Mouse (Mus musculus): ENCODE results near the gene Fzd2. TPM values are rescaled to one million over a fixed set of nuclear protein-coding genes. Genes with fewer than 3 reads are reported as not detected.

The Fzd2 gene
- polyA plus RNA-seq, 2 experiments, result 65.5 to 163 TPM

DNA sequence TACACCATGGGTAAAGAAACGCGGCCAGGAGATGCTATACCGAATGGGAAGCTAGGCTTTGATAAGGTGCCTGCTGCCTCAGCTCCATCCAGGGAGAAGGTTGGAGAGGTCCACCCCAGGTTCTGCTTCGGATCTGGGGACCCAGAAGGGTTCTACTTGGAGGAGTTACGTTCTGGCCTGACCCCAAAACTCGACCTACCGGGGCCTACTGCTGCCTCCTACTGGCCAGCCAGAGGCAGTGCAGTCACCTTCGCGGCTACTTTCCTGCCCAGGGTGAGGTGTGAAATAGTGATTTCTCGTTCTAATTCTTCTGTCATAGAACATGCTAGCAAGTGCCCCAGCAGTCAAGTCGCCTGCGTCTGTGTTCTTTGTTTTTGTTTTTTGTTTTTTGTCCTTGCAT is 36.0 kb upstream of the Fzd2 start:
- no peaks in the 10 kb centered on the region for H3K27me3 ChIP-seq (ENCODE audit: control insufficient read depth, insufficient read depth, low read length)
- H3K27ac ChIP-seq (replicated peaks; ENCODE audit: low read depth, low read length), result no peak overlapping the region
- no peak overlapping the region for H3K4me3 ChIP-seq (replicated peaks; ENCODE audit: low read length)
- H3K9me3 ChIP-seq (ENCODE audit: control insufficient read depth, low read length), result no peaks in the 10 kb centered on the region
- H3K9ac ChIP-seq (ENCODE audit: low read depth, low read length, severe bottlenecking), result no peak overlapping the region
- DNase-seq (ENCODE audit: low spot score) (no peak), ATAC-seq (ENCODE audit: low FRiP score, low read depth) (no peak)
- no peak for TF ChIP-seq POLR2A (IDR thresholded peaks at IDR 0.05; ENCODE audit: borderline replicate concordance, extremely low read depth, insufficient read depth, insufficient read length)
- WGBS, result 69% methylated on average over 12 of the region's 12 CpGs
- no peaks in the 10 kb centered on the region for H3K4me1 ChIP-seq (ENCODE audit: control insufficient read depth, insufficient read depth, low read length)
- no peaks in the 10 kb centered on the region for H3K36me3 ChIP-seq (ENCODE audit: control insufficient read depth, insufficient read depth, low read length)
- no peak overlapping the region for H3K4me2 ChIP-seq (replicated peaks; ENCODE audit: low read depth, low read length, severe bottlenecking)

DNA sequence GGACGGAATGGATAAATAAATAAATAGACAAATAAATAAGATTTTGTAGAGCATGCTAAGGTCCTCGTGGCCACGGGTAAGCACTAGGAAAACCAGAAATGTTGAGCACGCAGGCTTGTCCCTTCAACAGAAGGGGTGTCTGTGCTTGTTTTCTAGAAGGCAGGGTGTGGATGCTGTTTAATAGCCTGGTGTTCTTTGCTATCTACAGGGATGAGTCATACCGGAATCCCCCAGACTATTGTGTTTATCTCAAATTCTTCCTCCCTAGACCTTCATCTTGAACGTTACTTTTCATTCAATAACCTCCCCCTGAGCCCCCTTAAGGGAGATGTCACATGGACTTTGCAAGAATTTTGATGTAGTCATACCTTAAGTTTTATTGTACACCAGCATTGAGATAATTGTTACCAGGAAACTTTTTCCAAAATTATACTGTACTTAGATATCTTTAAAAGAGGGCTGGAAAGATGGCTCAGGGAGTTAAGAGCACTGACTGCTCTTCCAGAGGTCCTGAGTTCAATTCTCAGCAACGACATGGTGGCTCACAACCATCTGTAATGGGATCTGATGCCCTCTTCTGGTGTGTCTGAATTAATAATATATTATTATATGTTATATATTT is 35.3 kb upstream of the Fzd2 start:
- no peak overlapping the region for H3K4me3 ChIP-seq (replicated peaks; ENCODE audit: low read length)
- H3K36me3 ChIP-seq (ENCODE audit: control insufficient read depth, insufficient read depth, low read length), result no peaks in the 10 kb centered on the region
- H3K27me3 ChIP-seq (ENCODE audit: control insufficient read depth, insufficient read depth, low read length), result no peaks in the 10 kb centered on the region
- no peaks in the 10 kb centered on the region for H3K9me3 ChIP-seq (ENCODE audit: control insufficient read depth, low read length)
- TF ChIP-seq POLR2A (IDR thresholded peaks at IDR 0.05; ENCODE audit: borderline replicate concordance, extremely low read depth, insufficient read depth, insufficient read length), result no peak
- H3K9ac ChIP-seq (ENCODE audit: low read depth, low read length, severe bottlenecking), result no peak overlapping the region
- 74% methylated on average over 7 of the region's 7 CpGs for WGBS
- H3K4me1 ChIP-seq (ENCODE audit: control insufficient read depth, insufficient read depth, low read length), result no peaks in the 10 kb centered on the region
- DNase-seq (ENCODE audit: low spot score), result no peak
- no peak overlapping the region for H3K27ac ChIP-seq (replicated peaks; ENCODE audit: low read depth, low read length)
- ATAC-seq (ENCODE audit: low FRiP score, low read depth), result no peak
- H3K4me2 ChIP-seq (replicated peaks; ENCODE audit: low read depth, low read length, severe bottlenecking), result no peak overlapping the region

DNA sequence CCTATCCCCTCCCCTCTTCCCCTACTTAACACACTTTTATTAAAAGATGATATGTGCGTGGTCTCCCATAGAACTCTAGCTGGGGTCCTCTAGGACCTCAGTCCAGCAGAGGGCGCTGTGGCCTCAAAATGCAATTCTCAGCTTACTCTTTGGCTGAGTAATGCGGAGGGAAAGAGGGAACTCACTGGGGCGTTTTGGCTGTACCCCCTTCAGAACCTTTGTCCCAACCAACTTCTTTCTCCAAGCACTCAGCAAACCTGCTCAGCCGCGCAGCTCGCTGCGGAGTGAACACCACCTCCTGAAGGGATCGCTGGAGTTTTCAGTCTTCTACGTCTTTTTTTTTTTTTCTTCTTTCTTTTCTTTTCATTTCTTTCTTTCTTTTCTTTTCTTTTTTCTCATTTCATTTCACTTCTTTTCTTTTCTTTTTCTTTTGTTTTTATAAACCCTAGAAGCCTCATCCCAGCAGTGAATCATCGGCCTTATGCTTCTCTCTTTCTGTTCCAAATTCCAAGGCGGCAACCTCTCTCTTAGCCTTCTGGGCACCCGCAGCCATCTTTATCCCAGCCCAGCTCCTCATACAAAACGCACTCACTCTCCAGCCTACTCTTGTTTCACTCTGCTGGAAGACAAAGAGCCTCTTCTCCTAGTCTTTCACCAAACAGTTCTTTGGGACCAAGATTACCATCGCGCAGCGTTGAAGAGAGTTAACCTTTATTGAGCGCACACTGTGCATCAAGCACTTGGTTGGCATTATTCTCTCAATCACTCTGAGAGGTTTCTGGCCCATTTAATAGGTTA is 31.1 kb upstream of the Fzd2 start:
- TF ChIP-seq POLR2A (IDR thresholded peaks at IDR 0.05; ENCODE audit: borderline replicate concordance, extremely low read depth, insufficient read depth, insufficient read length), result peak; percentile 77; the same call in 1 of the 2 replicates
- no peaks in the 10 kb centered on the region for H3K9me3 ChIP-seq (ENCODE audit: control insufficient read depth, low read length)
- peaks cover 4% of the 10 kb centered on the region; the same call in 1 of the 2 replicates for H3K4me1 ChIP-seq (ENCODE audit: control insufficient read depth, insufficient read depth, low read length)
- peak overlapping the region; percentile 27 for H3K4me3 ChIP-seq (replicated peaks; ENCODE audit: low read length)
- peak overlapping the region; percentile 73 for H3K27ac ChIP-seq (replicated peaks; ENCODE audit: low read depth, low read length)
- peak overlapping the region; percentile 46 for H3K9ac ChIP-seq (ENCODE audit: low read depth, low read length, severe bottlenecking)
- H3K4me2 ChIP-seq (replicated peaks; ENCODE audit: low read depth, low read length, severe bottlenecking), result peak overlapping the region; percentile 47
- DNase-seq (ENCODE audit: low spot score) (peak; percentile 98), ATAC-seq (ENCODE audit: low FRiP score, low read depth) (peak; percentile 76)
- H3K36me3 ChIP-seq (ENCODE audit: control insufficient read depth, insufficient read depth, low read length), result no peaks in the 10 kb centered on the region
- WGBS, result 13% methylated on average over 18 of the region's 18 CpGs
- no peaks in the 10 kb centered on the region for H3K27me3 ChIP-seq (ENCODE audit: control insufficient read depth, insufficient read depth, low read length)

DNA sequence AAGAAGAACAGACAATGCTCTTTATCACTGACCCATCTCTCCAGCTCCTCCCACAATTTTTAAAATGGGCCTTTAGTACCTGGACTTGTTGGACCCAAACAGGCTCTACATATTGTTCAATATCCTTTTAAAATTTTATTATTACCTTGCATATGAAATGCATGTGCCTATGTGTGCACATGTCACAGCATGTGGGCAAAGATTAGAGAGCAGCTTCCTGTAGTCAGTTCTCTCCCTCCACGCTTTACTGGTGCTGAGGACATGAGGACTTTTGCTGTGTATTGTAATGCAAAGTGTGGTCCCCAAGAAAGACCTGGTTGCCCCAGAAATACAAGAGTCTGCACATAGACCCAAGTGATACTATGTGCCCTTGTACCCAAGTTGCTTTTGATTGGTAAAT is 29.2 kb upstream of the Fzd2 start:
- DNase-seq (ENCODE audit: low spot score) (no peak), ATAC-seq (ENCODE audit: low FRiP score, low read depth) (no peak)
- no peak for TF ChIP-seq POLR2A (IDR thresholded peaks at IDR 0.05; ENCODE audit: borderline replicate concordance, extremely low read depth, insufficient read depth, insufficient read length)
- WGBS, result 58% methylated on average over 1 of the region's 1 CpGs
- H3K27ac ChIP-seq (replicated peaks; ENCODE audit: low read depth, low read length), result no peak overlapping the region
- no peaks in the 10 kb centered on the region for H3K36me3 ChIP-seq (ENCODE audit: control insufficient read depth, insufficient read depth, low read length)
- H3K9me3 ChIP-seq (ENCODE audit: control insufficient read depth, low read length), result no peaks in the 10 kb centered on the region
- no peak overlapping the region for H3K9ac ChIP-seq (ENCODE audit: low read depth, low read length, severe bottlenecking)
- peaks cover 19% of the 10 kb centered on the region for H3K4me1 ChIP-seq (ENCODE audit: control insufficient read depth, insufficient read depth, low read length)
- no peaks in the 10 kb centered on the region for H3K27me3 ChIP-seq (ENCODE audit: control insufficient read depth, insufficient read depth, low read length)
- H3K4me2 ChIP-seq (replicated peaks; ENCODE audit: low read depth, low read length, severe bottlenecking), result no peak overlapping the region
- no peak overlapping the region for H3K4me3 ChIP-seq (replicated peaks; ENCODE audit: low read length)

DNA sequence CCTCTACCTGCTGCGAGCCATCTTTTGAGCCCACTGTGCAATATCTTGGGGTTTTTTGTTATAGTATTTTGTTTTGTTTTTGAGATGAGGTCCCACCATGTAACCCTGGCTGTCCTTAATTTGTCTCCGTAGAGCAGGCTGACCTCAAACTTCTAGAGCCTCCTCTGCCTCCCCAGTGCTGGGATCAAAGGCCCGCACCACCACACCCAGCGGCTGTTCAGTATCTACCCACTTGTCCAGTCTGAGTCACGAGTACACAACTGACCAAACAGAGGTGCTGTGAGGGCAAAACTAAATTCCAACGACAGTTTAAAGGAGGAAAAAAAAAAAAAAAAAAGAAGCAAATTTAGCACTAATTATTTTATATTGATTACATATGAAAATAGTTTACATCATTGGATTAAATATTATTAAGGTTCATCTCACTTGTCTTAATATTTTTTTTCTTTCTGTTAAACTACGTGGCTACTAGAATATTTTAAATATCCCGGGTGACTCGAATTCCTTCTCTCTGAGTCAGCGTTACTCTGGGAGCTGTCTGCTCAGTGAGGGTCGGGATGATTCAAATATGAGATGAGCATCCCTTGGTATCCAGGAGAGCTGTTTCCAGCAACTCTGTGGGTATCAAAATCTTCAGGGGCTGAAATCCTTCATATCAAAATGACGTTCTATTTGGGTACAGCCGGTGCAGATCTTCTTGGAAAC is 28.0 kb upstream of the Fzd2 start:
- Histone ChIP-seq H3K4me1 (ENCODE audit: control insufficient read depth, insufficient read depth, low read length) (peaks cover 22% of the 10 kb centered on the region), H3K27me3 (ENCODE audit: control insufficient read depth, insufficient read depth, low read length) (no peaks in the 10 kb centered on the region), H3K9me3 (ENCODE audit: control insufficient read depth, low read length) (no peaks in the 10 kb centered on the region), H3K9ac (ENCODE audit: low read depth, low read length, severe bottlenecking) (no peak overlapping the region), H3K27ac (replicated peaks; ENCODE audit: low read depth, low read length) (no peak overlapping the region), H3K4me2 (replicated peaks; ENCODE audit: low read depth, low read length, severe bottlenecking) (no peak overlapping the region), H3K4me3 (replicated peaks; ENCODE audit: low read length) (no peak overlapping the region), H3K36me3 (ENCODE audit: control insufficient read depth, insufficient read depth, low read length) (no peaks in the 10 kb centered on the region)
- DNase-seq (ENCODE audit: low spot score), result no peak
- no peak for ATAC-seq (ENCODE audit: low FRiP score, low read depth)
- WGBS, result 59% methylated on average over 13 of the region's 13 CpGs
- no peak for TF ChIP-seq POLR2A (IDR thresholded peaks at IDR 0.05; ENCODE audit: borderline replicate concordance, extremely low read depth, insufficient read depth, insufficient read length)
